Mouse (Mus musculus) myocyte (in vitro differentiated cells): ENCODE measurements at regions not wholly inside any gene's neighbourhood (a gene's known extent, or its start where the extent isn't known, plus 50 kb on each side); places are given as distances from the start of the nearest gene placed in this dataset.

Experiments
- CEBPB ChIP-seq: IDR thresholded peaks from 2 replicates; pipeline ENCODE4 v1.6.1; 2011; ENCODE audit warnings: mild to moderate bottlenecking, moderate library complexity; ENCODE audit not compliant: poor library complexity, insufficient read depth, severe bottlenecking
- E2F4 ChIP-seq: IDR thresholded peaks from one replicate; pipeline ENCODE4 v1.6.1; 2011; ENCODE audit warnings: mild to moderate bottlenecking, control low read depth, moderate library complexity; ENCODE audit not compliant: insufficient read depth
- MAX ChIP-seq: IDR thresholded peaks from one replicate; pipeline ENCODE4 v1.6.1; 2011; ENCODE audit warnings: low read depth, mild to moderate bottlenecking, control low read depth
- MYOD1 ChIP-seq, 3 experiments: IDR thresholded peaks; one replicate each; pipeline ENCODE4 v1.6.1; 2011; ENCODE audit warnings: control low read depth in 2 of 3, low read depth in 2 of 3, mild to moderate bottlenecking in 2 of 3, moderate library complexity in 1 of 3; ENCODE audit not compliant: insufficient read length in 2 of 3, control insufficient read depth in 1 of 3
- MYOG ChIP-seq, 3 experiments: IDR thresholded peaks; one replicate each; pipeline ENCODE4 v1.6.1; 2011; ENCODE audit warnings: control low read depth in 2 of 3, low read depth in 2 of 3, mild to moderate bottlenecking in 2 of 3; ENCODE audit not compliant: insufficient read length in 2 of 3, control insufficient read depth in 1 of 3, insufficient read depth in 1 of 3
- POLR2A ChIP-seq: IDR thresholded peaks from one replicate; pipeline ENCODE4 v1.6.1; 2011; ENCODE audit warnings: low read depth, mild to moderate bottlenecking, control low read depth, moderate library complexity; ENCODE audit not compliant: insufficient read length
- POLR2AphosphoS2 ChIP-seq: IDR thresholded peaks from one replicate; pipeline ENCODE4 v1.6.1; 2011; ENCODE audit warnings: low read depth, control low read depth; ENCODE audit not compliant: insufficient read length
- REST ChIP-seq: IDR thresholded peaks from one replicate; pipeline ENCODE4 v1.6.1; 2011; ENCODE audit warnings: mild to moderate bottlenecking, control low read depth, moderate library complexity; ENCODE audit not compliant: insufficient read depth, insufficient read length
- SRF ChIP-seq: IDR thresholded peaks from one replicate; pipeline ENCODE4 v1.6.1; 2011; ENCODE audit warnings: low read depth; ENCODE audit not compliant: control insufficient read depth, insufficient read length
- TCF12 ChIP-seq: IDR thresholded peaks from one replicate; pipeline ENCODE4 v1.6.1; 2011; ENCODE audit warnings: mild to moderate bottlenecking, control low read depth; ENCODE audit not compliant: poor library complexity, insufficient read depth, severe bottlenecking
- TCF3 ChIP-seq: IDR thresholded peaks from one replicate; pipeline ENCODE4 v1.6.1; 2011; ENCODE audit warnings: low read depth, control low read depth; ENCODE audit not compliant: insufficient read length
- USF1 ChIP-seq: IDR thresholded peaks from one replicate; pipeline ENCODE4 v1.6.1; 2011; ENCODE audit warnings: low read depth, mild to moderate bottlenecking, control low read depth, moderate library complexity

DNA sequence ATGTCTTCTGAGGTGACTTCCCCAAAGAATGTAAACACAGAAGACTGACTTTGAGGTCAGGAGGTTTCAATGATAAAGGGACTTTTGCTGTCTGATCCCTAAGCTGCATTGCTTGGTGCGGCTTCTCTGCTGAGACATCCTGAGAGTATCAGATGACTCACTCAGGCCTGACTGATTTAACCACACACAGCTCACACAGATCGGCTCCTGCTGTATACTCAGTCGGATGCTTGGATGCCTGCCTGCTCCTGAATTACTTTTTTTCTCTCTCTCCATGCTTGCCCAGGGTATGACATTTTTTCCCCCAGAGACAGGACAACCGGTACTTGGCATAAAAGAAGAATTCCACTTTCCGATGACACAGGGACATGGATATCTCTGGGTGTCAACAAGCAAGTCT is 456.2 kb downstream of the Zfp704 start:
- no peak for TF ChIP-seq POLR2A
- TF ChIP-seq POLR2AphosphoS2 = no peak
- no peak for TF ChIP-seq MYOD1 (IDR thresholded peaks at IDR 0.05; ENCODE audit: control insufficient read depth in 1 of 3, insufficient read length in 2 of 3, low read depth in 2 of 3)
- TF ChIP-seq MAX = no peak
- TF ChIP-seq TCF12 = no peak
- no peak for TF ChIP-seq TCF3
- TF ChIP-seq E2F4 = no peak
- TF ChIP-seq SRF = no peak
- TF ChIP-seq USF1 = no peak
- TF ChIP-seq CEBPB = no peak
- TF ChIP-seq REST = no peak
- TF ChIP-seq MYOG (IDR thresholded peaks at IDR 0.05; ENCODE audit: control insufficient read depth in 1 of 3, insufficient read depth in 1 of 3, insufficient read length in 2 of 3, low read depth in 2 of 3) = no peak
